Mouse (Mus musculus) heart, adult 8-10 months (tissue): Measurements from ENCODE around the gene Scarb2. TPM values are rescaled to one million over a fixed set of nuclear protein-coding genes. Genes with fewer than 3 reads are reported as not detected.
"Not testable (repeated sequence)": the region's sequence is repeated elsewhere in the genome, so short reads cannot be mapped to it uniquely, and the experiment has no call there.

ENCODE experiments used
- DNase-seq: peaks from one replicate; pipeline ENCODE4 v3.0.0; 2022; ENCODE audit warnings: low spot score
- total RNA-seq, 4 experiments: library from RNA; stranded (reverse); gene quantifications; 2 replicates each; pipeline ENCODE4 v1.2.4; 2022

Scarb2 gene
- total RNA-seq, result 10 to 100 TPM; 84.5 to 87.7 (median 86.8) TPM

DNA sequence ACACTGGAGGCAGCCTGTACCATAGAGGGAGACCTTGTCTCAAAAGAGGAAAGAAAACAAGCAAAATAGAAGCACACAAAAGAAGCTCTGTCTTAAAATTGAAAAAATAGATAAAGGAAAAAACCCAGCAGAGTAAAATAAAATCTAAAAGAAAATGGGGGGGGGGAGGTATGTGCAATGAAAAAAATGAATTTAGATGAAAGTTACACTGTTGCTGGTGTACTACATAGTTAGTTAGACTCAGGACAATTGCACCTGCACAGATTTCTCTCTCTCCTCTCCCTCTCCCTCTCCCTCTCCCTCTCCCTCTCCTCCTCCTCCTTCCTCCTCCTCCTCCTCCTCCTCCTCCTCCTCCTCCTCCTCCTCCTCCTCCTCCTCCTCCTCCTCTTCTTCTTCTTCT lies at the start of gene Scarb2:
Scarb2 (minus strand) TSS at position 101 of the 400 bp plus-strand sequence.
- no peak for DNase-seq

DNA sequence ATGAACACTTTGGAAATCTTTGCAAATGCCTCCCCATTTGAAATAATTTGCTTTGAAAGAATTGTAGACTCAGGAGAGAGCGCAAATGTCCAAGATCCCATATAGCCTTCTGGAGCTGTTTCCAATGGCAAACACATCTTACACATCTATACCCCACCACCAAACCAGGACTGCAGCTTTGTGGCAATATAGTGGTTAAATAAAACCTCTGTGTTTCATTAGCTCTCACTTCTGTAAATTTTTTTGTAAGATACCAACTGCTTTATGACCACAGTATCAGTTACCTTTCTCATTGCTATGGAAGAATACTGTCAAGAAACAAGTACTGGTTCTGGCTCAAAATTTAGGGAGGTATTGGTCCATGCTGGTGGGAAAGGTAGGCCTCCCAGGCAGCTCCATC lies 49.3 kb upstream of the Scarb2 start:
- DNase-seq, result no peak

DNA sequence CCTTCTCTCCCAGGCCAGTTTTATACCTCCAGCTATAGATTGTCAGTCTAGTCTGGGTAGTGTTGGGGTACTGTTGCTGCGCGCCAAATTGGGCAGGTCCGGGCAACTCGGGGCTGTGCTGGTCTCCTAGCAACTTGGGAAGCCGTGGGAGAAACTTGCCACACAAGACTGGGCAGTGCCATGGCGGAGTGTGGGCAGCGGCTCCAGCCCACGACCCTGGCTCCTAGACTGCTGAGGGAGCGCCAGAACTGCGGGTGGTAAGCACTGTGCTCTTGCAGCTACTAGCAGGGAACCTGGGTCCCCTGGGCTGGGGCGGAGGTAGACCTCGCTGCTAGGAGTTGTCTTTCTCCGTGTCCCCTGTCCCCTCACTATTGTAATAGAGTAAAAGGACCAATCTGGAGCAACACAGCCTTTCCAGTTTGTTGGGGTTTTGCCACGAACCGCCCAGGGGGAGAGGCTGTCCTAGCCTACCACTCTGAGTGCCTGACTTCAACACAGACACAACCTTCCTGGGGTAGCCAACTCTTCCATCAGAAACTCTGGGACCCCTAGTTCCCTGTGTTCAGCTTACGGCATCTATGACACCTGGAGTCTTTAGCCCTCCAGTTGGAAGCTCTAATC lies 48.4 kb upstream of the Scarb2 start, which contains the start of gene Fam47e:
Fam47e (plus strand) TSS at position 179 of the 621 bp plus-strand sequence.
- no peak for DNase-seq

DNA sequence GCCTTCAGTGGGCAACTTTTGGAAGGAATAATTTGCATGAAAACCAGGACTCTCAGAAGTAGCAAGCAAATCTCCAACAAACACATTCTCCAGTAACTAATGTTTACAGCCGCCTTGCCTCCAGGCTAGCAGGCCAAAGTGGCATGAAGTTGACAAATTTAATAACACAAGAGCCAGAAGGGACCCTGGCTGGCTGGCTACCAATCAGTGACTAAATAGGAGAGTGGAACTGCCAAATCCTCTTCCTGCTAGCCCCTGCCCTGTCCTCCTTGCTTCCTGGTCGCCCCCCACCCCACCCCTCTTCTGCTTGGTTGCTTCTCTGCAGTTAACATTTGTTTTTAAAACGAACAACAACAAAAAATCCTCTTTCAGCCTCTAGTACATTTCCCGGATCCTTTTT lies 47.8 kb upstream of the Scarb2 start:
- DNase-seq, result no peak

DNA sequence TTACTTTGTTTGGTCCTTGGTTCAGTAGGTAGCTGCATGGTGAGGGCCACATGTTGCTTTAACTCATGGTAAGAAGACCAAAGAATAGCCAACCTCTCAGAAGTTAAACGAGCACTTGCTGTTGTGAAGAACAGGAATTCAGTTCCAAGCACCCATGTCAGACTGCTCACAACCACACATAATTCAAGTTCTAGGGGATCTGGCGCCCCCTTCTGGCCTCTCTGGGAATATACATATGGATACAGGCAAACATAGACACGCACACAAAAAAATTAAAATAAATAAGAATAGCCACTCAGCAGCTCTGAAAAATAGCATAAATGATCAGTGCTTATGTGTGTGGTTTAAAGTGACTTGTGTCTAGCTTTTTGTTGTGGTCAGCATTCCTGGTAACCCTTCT lies 47.3 kb upstream of the Scarb2 start:
- no peak for DNase-seq

DNA sequence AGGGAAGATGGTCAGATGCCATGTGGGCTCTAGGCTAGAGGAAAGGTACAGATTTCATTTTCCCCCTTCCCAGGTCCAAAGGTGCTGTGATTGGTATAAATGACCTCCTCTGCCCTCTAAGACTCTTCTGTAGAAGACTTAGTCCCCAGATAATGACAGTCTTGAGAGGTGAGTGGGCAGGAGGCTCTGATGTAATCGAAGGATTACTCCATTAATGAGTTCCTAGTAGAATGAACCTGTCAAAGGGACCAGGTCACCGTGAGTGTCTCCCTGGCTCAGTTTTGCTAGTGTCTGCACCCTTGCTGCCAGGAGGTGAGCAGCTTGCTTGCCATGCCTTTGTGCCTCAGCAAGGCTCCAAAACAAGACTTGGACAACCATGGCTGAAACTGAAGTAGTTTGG lies 46.0 kb upstream of the Scarb2 start:
- DNase-seq, result no peak

DNA sequence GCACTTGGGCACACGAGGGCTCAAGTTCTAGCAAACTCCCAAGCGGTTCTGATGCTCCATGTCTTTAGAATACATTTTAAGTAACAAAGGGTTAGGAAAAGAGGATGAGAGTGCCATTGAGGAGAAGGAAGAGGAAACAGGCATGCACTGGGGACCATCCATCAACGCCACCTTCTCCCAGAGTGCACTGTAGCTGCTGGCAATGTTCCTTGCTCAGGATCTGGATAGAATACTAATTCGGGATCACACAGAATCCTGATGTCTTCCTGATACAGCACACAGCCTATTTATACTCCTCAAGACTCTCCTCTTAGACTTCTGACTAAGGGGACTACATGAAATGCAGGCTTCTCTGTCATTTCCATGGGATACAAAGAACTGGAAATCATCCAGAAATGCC lies 33.1 kb upstream of the Scarb2 start:
- no peak for DNase-seq

DNA sequence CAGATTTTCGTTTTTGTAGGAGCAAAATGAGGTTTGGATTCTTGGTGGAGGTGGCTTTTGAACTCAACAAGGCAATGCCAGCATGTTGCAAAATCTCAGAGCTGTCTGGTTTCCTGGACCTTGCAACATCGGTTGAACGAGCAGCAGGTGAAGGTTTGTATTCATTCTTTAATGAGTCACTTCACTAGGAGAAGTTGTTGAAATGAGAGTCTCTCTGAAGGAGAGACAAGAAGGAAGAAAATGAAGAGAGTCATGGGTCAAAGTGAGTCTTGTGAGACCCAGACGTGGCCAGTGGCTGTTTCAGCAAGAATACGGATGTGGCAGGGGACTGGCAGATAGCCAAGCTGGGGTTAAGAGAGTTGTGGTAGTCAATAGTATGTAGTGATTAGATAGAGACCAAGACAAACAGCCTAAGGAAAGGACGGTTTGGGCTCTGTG lies 18.2 kb upstream of the Scarb2 start:
- DNase-seq, result no peak

DNA sequence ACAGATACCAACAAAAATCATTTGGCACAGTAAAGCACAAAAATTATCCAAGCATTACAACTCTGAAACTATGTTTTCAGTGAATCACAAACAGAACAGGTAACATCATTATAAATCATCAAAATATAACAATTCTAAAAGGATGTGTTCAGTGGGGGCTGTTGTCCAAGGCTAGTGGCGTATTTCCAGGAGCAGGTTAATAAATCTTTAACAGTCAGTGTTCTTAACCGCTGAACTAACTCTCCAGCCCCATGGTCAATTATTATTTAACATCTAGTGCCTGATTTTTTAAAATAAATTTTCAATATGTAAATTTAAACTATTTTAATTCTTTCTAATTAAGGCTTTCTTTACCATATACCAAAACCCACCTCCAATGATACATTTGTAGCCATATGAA lies 14.5 kb upstream of the Scarb2 start:
- DNase-seq, result not testable (repeated sequence)

DNA sequence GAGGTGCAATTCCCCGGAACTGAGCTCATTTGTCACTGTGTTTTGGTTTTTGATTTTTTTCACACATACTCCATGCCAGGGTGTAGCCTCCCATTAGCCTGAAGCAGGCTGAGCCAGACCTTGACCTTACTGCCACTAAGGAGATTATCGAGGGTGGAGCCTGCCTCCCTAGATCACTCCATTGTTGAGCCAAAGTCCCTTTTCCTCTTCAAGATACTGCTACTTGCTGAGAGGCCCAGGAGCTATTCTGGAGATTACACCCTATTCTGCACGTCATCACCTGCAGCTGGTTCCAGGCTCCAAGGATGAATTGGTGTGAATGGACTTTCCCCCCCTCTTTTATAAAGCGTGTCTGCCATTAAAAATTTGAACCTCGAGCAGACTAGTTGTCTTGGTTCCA lies 5.4 kb upstream of the Scarb2 start:
- DNase-seq, result no peak

DNA sequence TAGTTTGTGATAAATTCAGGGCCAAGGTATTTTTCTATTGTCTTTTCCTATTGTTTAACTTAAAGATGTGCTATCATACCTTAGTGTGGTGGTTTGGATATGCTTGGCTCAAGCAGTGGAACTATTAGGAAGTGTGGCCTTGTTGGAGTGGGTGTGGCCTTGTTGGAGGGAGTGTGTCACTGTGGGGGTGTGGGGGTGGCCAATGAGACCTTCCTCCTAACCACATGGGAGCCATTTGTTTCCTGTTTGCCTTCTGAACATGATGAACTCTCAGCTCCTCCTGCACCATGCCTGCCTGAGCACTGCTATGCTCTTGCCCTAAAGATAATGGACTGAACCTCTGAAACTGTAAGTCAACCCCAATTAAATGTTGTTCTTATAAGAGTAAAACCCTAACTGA lies 4.6 kb upstream of the Scarb2 start:
- DNase-seq, result no peak

DNA sequence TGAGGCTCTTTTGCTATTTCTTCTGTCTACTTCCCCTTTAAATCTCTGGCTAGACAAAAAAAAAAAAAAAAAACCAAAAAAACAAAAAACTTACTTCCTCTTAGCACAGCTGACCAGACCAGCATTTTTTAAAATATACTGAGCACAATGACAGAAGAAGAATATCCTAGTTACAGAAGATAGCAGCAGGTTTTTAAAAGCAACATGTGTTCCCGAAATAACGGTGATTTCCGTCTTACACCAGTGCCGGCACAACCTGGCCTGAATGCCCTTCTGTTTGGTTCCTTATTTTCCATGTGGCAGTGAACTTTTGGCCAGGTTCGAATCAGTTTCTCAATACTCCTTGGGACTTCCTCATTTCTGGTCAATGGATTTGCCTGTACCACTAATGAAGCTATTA lies 2.2 kb upstream of the Scarb2 start:
- DNase-seq, result no peak

DNA sequence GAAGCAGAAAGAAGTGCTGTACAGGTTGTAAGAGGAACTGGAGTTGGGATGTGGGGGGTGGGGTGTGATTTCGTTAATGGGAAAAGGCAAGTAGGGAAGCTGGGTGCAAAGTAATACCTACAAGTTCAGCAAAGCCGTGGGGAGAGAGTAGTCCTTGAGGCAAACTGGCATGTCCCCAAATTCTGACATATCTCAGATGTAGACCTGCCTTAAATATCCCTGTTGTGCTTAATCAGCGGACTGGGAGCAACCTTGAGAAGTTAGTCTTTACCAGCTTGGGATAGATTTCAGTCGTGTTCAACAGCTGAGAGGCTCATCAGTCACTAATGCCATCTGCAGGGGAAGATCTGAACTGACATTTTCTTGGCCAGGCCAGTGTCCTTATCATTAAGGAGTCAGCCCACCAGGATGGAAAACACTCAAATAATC lies 318 bp downstream of the Scarb2 start:
- peak; percentile 43 for DNase-seq

DNA sequence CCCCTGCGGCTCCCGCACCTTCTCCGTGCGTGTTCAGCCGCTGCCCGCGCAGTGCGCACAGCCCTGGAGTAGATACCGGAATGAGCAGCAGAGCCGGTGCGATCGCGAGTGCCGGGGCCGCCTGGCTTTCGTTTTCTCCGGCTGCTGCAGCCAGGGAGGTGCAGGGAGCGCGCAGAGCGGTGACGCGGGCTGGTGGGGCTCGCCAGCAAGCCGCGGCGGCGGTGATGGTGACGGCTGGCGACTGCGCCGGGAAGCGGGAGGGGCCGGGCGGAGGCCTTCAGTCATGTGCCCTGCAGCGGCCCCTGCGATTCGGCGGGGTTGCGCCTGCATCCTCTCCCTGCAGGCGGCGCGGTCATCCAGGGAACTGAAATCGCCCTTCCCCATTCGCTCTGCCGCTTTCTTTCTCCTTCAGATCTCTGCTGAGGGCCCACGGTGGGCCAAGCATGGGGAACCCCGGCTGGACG lies 1.2 kb downstream of the Scarb2 start:
- peak; percentile 95 for DNase-seq

DNA sequence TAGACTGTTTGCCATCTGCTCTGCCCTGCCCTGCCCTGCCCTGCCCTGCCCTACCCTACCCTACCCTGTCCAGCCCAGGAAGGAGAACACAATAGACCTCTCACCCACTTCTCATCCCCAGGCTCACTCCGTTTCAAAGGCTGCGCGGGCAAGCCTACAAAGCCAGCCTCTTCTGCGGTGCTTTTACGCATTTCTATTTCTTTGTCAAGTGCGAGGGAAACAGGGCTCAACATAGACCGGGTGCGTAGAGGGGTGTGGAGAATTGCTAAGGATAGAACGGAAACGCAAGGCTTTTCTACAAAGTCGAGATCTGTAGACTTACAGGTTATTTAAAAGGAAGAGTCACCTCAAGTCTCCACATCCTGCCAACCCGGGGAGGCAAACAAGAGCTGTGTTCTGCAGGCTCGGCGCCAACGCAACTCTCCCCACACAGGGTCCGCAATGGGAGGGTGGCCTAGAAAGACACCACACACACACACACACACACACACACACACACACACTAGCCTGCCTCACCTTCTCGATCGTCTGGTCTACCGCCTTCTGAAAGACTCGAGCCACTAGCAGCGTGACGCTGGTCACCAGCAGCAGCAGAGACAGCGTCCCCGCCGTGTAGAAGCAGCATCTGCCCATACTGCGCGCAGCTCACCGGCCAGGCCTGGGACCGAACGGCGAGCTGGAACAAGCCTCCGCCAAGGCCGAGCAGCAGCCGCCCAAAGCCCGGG lies 1.8 kb downstream of the Scarb2 start:
- DNase-seq, result peak; percentile 53

DNA sequence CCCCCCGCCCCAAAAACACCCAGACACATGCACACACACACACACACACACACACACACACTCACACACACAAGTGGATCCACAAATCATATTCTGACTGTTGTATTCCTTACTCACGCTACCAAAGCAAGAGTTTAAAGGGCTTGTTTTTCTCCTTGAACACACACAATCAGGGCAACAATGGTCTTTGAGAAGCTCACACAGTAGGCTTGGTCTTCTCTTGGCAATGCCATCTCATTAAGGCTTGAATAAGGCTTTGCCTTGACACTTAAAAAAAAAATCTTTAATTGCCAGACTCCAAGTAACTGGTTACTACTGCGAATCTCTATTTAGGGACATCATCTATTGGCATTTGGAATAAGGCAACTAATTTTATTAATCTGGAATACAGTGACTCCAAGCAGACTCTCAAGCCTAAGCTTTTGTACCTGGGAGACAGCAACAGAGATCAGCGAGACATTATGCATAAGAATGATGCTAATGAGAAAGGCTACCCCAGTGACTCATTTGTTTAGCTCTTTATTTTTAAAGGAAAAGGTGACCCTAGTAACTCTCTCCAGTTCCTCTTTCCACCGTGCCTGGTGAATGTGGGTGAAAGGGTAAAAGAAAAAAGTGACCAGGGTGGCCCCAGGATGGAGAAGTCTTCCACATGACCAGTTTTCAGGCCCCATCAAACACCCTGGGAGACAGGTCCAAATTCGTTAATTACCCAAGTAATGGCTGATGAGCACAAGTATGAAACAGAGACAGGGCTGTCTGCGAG lies 2.6 kb downstream of the Scarb2 start:
- DNase-seq, result no peak

DNA sequence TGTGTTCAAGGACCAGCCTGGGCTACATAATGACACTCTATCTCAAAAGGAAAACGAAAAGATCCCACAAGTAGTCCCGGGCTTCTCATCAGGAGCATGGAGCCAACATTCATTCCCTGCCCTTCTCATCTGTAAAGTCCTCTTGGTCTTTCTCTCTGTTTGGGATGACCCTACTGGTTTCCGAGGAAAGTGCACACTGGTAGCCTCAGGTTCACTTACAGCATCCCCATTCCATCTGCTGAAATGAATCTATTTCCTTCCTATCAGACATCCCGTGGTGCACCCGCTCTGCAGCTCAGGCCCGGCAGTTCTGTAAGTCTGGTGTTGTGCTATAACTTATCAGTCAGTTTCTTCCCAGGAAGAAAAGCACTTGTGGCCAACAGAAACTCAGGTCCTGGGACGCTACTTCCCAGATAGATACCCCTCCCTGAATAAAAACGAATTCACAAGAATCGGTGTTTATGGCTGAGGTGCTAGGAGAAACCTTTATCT lies 3.2 kb downstream of the Scarb2 start:
- DNase-seq, result no peak

DNA sequence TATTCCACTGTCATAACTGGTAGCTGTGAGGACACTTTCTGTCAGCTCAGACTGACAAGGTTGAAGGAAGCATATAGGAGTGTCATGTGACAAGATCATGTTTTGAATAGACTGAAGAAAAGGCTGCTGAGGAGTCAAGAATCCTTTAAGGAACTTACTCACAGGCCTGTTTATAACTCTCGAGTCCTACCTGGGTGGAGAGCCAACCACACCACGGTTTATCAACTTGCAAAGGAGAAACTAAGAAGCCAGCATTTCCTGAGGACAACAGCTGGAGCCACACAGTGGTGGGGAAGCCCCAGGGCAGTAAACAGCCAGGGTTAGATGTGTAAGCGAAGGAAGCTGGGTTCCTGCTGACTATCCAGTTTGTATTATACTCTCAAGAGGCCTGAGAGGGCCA lies 7.3 kb downstream of the Scarb2 start:
- peak; percentile 16 for DNase-seq

DNA sequence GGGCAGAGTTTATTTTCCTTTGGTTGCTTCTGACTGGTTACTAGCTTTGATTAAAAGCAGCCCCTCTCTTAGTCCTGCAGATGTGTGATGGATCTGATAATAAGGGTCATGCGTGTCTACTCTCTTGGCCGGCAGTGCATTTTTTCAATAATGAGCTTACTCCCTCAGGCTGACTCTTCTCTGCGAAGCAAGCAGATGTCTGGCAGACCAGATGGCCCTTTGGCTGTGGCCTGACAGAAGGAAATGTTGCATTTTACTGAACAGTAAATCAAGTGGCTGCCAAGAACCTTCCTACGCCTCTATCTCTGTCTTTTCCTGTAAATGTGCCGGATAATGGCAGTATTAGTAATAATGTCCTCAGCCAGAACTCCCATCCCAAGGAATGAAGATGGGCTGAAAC lies 8.0 kb downstream of the Scarb2 start:
- DNase-seq, result peak; percentile 59

DNA sequence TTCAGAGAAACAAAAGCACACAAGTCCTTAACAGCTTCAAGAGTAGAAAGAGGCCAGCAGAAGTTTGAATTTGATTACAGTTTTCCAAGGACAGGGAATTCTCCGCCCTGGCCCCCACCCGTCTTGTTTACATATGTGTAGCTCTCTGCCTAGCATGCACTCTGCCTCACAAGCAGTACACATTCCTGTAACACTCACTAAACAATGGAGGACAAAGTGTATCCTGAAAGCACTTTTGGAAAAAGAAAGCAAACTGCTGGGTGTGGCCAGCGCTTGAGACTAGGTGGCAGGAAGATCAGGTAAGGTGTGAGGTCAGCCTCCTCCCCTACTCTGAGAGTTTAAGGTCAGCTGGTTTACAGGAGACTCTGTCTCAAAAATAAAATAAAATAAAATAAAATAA lies 8.4 kb downstream of the Scarb2 start:
- peak; percentile 3 for DNase-seq

DNA sequence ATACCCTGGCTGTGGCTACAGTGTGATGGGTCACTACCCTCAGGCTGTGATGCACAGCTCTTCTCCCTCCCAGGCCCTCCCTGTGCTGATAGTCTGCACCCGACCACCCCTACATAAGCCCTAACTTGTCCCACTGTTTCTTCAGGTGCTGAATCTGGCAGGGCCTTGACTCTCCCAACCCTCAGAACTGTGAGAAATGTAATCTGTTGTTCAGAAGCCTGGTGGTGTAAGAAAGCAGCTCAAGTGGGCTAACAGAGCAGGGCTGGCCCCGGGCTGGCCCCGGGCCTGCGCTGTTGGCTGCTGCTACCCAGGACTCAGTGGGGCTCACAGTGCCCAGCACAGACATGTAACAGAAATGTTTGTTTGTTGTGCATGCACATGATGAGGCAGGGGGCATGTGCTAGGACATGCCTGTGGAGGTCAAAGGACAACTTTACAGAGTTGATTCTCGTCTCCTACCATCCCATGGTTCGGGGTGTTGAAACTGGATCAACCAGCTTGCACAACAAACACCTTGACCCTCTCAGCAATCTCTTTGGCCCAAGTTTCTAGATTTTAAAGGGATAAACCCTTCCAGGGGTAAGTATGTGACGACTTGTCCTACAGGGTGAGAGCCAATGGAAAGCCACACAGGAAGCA lies 10.7 kb downstream of the Scarb2 start:
- DNase-seq, result peak; percentile 0

DNA sequence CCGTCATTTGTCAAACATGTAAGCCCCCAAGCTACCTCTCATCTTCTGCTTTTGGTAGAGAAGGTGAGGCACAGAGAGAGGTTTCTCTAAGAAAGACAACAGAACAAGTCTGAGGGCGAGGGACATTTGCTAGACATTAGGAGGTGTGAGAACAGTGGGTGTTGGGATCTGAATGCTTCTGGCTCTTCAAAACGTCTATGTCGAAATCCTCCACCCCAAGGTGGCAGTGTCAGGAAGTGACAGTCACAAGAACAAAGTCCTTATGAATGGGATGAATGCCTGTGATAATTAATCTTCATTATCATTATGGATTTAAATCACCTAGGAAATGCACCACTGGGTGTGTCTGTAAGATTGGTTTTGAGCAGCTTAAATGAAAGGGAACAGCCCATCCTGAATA lies 11.3 kb downstream of the Scarb2 start:
- DNase-seq, result peak; percentile 0
